Mouse (Mus musculus) gastrocnemius, postnatal 10 days (tissue): Measurements from ENCODE around the gene Olfr1265. TPM values are rescaled to one million over a fixed set of nuclear protein-coding genes. Genes with fewer than 3 reads are reported as not detected.

Experiments used
- DNase-seq: peaks from one replicate; pipeline ENCODE4 v3.0.0; 2021; ENCODE audit warnings: mixed read lengths
- long read RNA-seq, 2 experiments: library from polyadenylated mRNA; stranded (forward); transcript quantifications; one replicate each; pipeline ENCODE4 v2.0.0; 2021
- total RNA-seq, 2 experiments: library from RNA; stranded (reverse); gene quantifications; 2 replicates each; pipeline ENCODE4 v1.2.3; 2021

Gene Olfr1265
- total RNA-seq, result not detected
- long read RNA-seq, experiment 1, result 0 reads
- long read RNA-seq, experiment 2, result 0 reads

GRCm38 (mm10) chr2:90035037-90035436, at the start of gene Olfr1265:
Olfr1265 (plus strand) TSS chr2:90035337.
- DNase-seq, result no peak

GRCm38 (mm10) chr2:89990921-89991320, 44.2 kb upstream of the Olfr1265 start, which contains the start of gene Olfr1261:
Olfr1261 (plus strand) TSS chr2:89991221.
- no peak for DNase-seq

GRCm38 (mm10) chr2:89999845-90000244, 35.3 kb upstream of the Olfr1265 start, which contains the start of gene Olfr1262:
Olfr1262 (plus strand) TSS chr2:90000145.
- no peak for DNase-seq

GRCm38 (mm10) chr2:90011831-90012230, 23.3 kb upstream of the Olfr1265 start, which contains the start of gene Olfr1263:
Olfr1263 (plus strand) TSS chr2:90012131.
- DNase-seq, result no peak

GRCm38 (mm10) chr2:90025477-90025876, 9.7 kb upstream of the Olfr1265 start, which contains the start of gene Olfr1264:
Olfr1264 (minus strand) TSS chr2:90025577.
- no peak for DNase-seq

GRCm38 (mm10) chr2:90063494-90063893, 28.4 kb downstream of the Olfr1265 start, which contains the start of gene Olfr140:
Olfr140 (minus strand) TSS chr2:90063594.
- DNase-seq, result no peak

GRCm38 (mm10) chr2:90070065-90070464, 34.9 kb downstream of the Olfr1265 start:
- no peak for DNase-seq

Other genes with a start within 250 kb of the Olfr1265 start
- gene Olfr1254, start 241.7 kb upstream of the Olfr1265 start, total RNA-seq, result not detected
- gene Olfr1255, start 223.3 kb upstream of the Olfr1265 start, total RNA-seq, result not detected
- gene Olfr1256, start 193.8 kb upstream of the Olfr1265 start, total RNA-seq, result not detected
- gene Olfr48, start 187.1 kb upstream of the Olfr1265 start, total RNA-seq, result not detected
- gene Olfr1257, start 156.9 kb upstream of the Olfr1265 start, total RNA-seq, result not detected
- gene Olfr1258, start 108.0 kb upstream of the Olfr1265 start, total RNA-seq, result not detected
- gene Olfr1259, start 86.7 kb upstream of the Olfr1265 start, total RNA-seq, result not detected
- not detected for gene Olfr1260, start 61.0 kb upstream of the Olfr1265 start, total RNA-seq
- gene Olfr1261, start 44.1 kb upstream of the Olfr1265 start, total RNA-seq, result not detected
- gene Olfr1262, start 35.2 kb upstream of the Olfr1265 start, total RNA-seq, result not detected
- gene Olfr1263, start 23.2 kb upstream of the Olfr1265 start, total RNA-seq, result not detected
- gene Olfr1264, start 9.8 kb upstream of the Olfr1265 start, total RNA-seq, result not detected
- gene Olfr140, start 28.3 kb downstream of the Olfr1265 start, total RNA-seq, result not detected
- gene Olfr1269, start 86.1 kb downstream of the Olfr1265 start, total RNA-seq, result not detected
- not detected for gene Olfr32, start 107.0 kb downstream of the Olfr1265 start, total RNA-seq
- not detected for gene Olfr1270, start 117.8 kb downstream of the Olfr1265 start, total RNA-seq
- gene Olfr1506, start 189.2 kb downstream of the Olfr1265 start, total RNA-seq, result not detected
- not detected for gene Olfr142, start 222.3 kb downstream of the Olfr1265 start, total RNA-seq
- not detected for gene Olfr1271, start 235.7 kb downstream of the Olfr1265 start, total RNA-seq